ENCODE assay signal across 18 mouse cellular contexts in genomic region chr11:68050725-68051124, GRCm38 (mm10).
DNase-seq lines count a peak whose midpoint lies in the region; ATAC-seq and TF ChIP-seq lines count a peak whose summit lies in the region.
"Had no signal": no experiment of that assay in that cellular context is flagged by ENCODE, and none has a peak within 500 bp of the region (broad histone marks: within the 10 kb centered on the region; RNA-seq: fewer than 3 reads in every experiment).

No protein-coding gene starts in this region.

- no peak for TF ChIP-seq CTCF in hindbrain, postnatal 0 days (IDR thresholded peaks at IDR 0.05; ENCODE audit: low read depth)

- no peak for DNase-seq in kidney, postnatal 10 days
- peak; percentile 17 for DNase-seq in brain, adult 2 months (ENCODE audit: low read depth, low spot score)
- peak; percentile 72 for DNase-seq in embryo, embryonic 10.5 days (ENCODE audit: low spot score)
- DNase-seq in hindbrain, postnatal 0 days (ENCODE audit: low spot score), result peak; percentile 65
- DNase-seq in heart, postnatal 14 days, result no peak
- DNase-seq in gastrocnemius, postnatal 14 days, result no peak
- no peak for DNase-seq in adrenal gland, adult (ENCODE audit: inconsistent age in 2 of 2, low spot score in 1 of 2)
- DNase-seq: adrenal gland, adult 8-10 months; cerebellum, adult 8-10 months; heart, adult 18-20 months; right cerebral cortex, adult 18-20 months; thymus, postnatal 25 days had no signal

- H3K9ac ChIP-seq in kidney, embryonic 16.5 days (replicated peaks; ENCODE audit: low read length), result no peak overlapping the region
- H3K9ac ChIP-seq in hindbrain, postnatal 0 days (replicated peaks; ENCODE audit: low read length), result no peak overlapping the region
- H3K9ac ChIP-seq: embryonic facial prominence, embryonic 12.5 days; heart, embryonic 15.5 days; liver, embryonic 15.5 days had no signal

- H3K4me1 ChIP-seq in kidney, embryonic 16.5 days (ENCODE audit: insufficient read depth, low read length), result peaks cover 19% of the 10 kb centered on the region
- peaks cover 7% of the 10 kb centered on the region; the same call in 1 of the 2 replicates for H3K4me1 ChIP-seq in hindbrain, postnatal 0 days (ENCODE audit: insufficient read depth, low read length)
- H3K4me1 ChIP-seq: heart, embryonic 15.5 days; liver, embryonic 15.5 days had no signal

- H3K36me3 ChIP-seq in kidney, embryonic 16.5 days (ENCODE audit: insufficient read depth, low read length), result no peaks in the 10 kb centered on the region
- H3K36me3 ChIP-seq in hindbrain, postnatal 0 days (ENCODE audit: insufficient read depth, low read length), result no peaks in the 10 kb centered on the region
- H3K36me3 ChIP-seq: embryonic facial prominence, embryonic 12.5 days; heart, embryonic 15.5 days; liver, embryonic 15.5 days had no signal

- no peaks in the 10 kb centered on the region for H3K9me3 ChIP-seq in kidney, embryonic 16.5 days (ENCODE audit: low read length)
- H3K9me3 ChIP-seq in hindbrain, postnatal 0 days (ENCODE audit: low read length), result no peaks in the 10 kb centered on the region
- H3K9me3 ChIP-seq: embryonic facial prominence, embryonic 12.5 days; G1E; heart, embryonic 15.5 days; liver, embryonic 15.5 days had no signal

- WGBS in kidney, embryonic 16.5 days, result 12% methylated on average over 12 of the region's 12 CpGs
- 23% methylated on average over 12 of the region's 12 CpGs for WGBS in hindbrain, postnatal 0 days

- H3K27me3 ChIP-seq in kidney, embryonic 16.5 days (ENCODE audit: insufficient read depth, low read length), result no peaks in the 10 kb centered on the region
- H3K27me3 ChIP-seq in hindbrain, postnatal 0 days (ENCODE audit: insufficient read depth, low read length), result no peaks in the 10 kb centered on the region
- H3K27me3 ChIP-seq: embryonic facial prominence, embryonic 12.5 days; heart, embryonic 15.5 days; liver, embryonic 15.5 days had no signal

- intact Hi-C loops in heart, postnatal 14 days (cut with DNase I), result no loop called here
- intact Hi-C loops in gastrocnemius, postnatal 14 days (cut with DNase I; ENCODE audit: low total_unique reads), result no loop called here

- H3K4me2 ChIP-seq in kidney, embryonic 16.5 days (replicated peaks; ENCODE audit: low read depth, low read length), result no peak overlapping the region
- no peak overlapping the region for H3K4me2 ChIP-seq in hindbrain, postnatal 0 days (ENCODE audit: low read depth, low read length)
- H3K4me2 ChIP-seq: embryonic facial prominence, embryonic 12.5 days; heart, embryonic 15.5 days; liver, embryonic 15.5 days had no signal

- H3K27ac ChIP-seq in kidney, embryonic 16.5 days (ENCODE audit: low read length), result no peak overlapping the region
- 0 out of 2 replicates have a peak overlapping the region, but pooled peaks have one; percentile 26 for H3K27ac ChIP-seq in hindbrain, postnatal 0 days
- H3K27ac ChIP-seq: embryonic facial prominence, embryonic 12.5 days; heart, embryonic 15.5 days; liver, embryonic 15.5 days; stomach, postnatal 0 days had no signal

- ATAC-seq in kidney, embryonic 16.5 days (ENCODE audit: low FRiP score, low TSS enrichment), result peak; percentile 88
- peak; percentile 64; the same call in 1 of the 2 replicates for ATAC-seq in hindbrain, postnatal 0 days

- no peak overlapping the region for H3K4me3 ChIP-seq in kidney, embryonic 16.5 days (ENCODE audit: low read length)
- H3K4me3 ChIP-seq in hindbrain, postnatal 0 days (ENCODE audit: low read length), result no peak overlapping the region
- H3K4me3 ChIP-seq: embryonic facial prominence, embryonic 12.5 days; heart, embryonic 15.5 days; liver, embryonic 15.5 days had no signal

Comparison
In these comparisons a context has a peak if more than half of its experiments do, and no peak if none do; other contexts are left out.
1. DNase-seq: peak in brain, adult 2 months (single experiment), embryo, embryonic 10.5 days (single experiment) and hindbrain, postnatal 0 days (single experiment); none in kidney, postnatal 10 days (single experiment), heart, postnatal 14 days (0 of 2), gastrocnemius, postnatal 14 days (single experiment) and adrenal gland, adult (0 of 2).